Mouse (Mus musculus) MEL (cell line): Measurements from ENCODE around the gene Focad.

Source experiments
- BHLHE40 ChIP-seq: IDR thresholded peaks from 2 replicates; pipeline ENCODE4 v1.6.1; 2012; ENCODE audit warnings: low read depth, mild to moderate bottlenecking, inconsistent platforms, low read length, improper control_type of control experiment, borderline replicate concordance
- CTCF ChIP-seq, 3 experiments: IDR thresholded peaks in 2 of 3; conservative IDR thresholded peaks in 1 of 3; 2 replicates each; pipeline ENCODE4 v1.5.1; 2011 to 2012; ENCODE audit warnings: low read length in 3 of 3, low read depth in 2 of 3, mild to moderate bottlenecking in 2 of 3, improper control_type of control experiment in 1 of 3, inconsistent platforms in 1 of 3, mixed read lengths in 1 of 3, moderate library complexity in 1 of 3; ENCODE audit not compliant: control insufficient read depth in 1 of 3, insufficient read depth in 1 of 3, poor library complexity in 1 of 3, severe bottlenecking in 1 of 3
- HCFC1 ChIP-seq: IDR thresholded peaks from 2 replicates; pipeline ENCODE4 v1.6.1; 2012; ENCODE audit warnings: low read depth, mild to moderate bottlenecking, inconsistent platforms, low read length, improper control_type of control experiment, moderate library complexity
- JUND ChIP-seq: IDR thresholded peaks from 2 replicates; pipeline ENCODE4 v1.6.1; 2011; ENCODE audit warnings: low read depth, mild to moderate bottlenecking, improper control_type of control experiment, low read length
- MYC ChIP-seq: IDR thresholded peaks from 2 replicates; pipeline ENCODE4 v1.6.1; 2011; ENCODE audit warnings: low read depth, mild to moderate bottlenecking, low read length, improper control_type of control experiment, moderate library complexity
- POLR2A ChIP-seq, 2 experiments: IDR thresholded peaks; 2 replicates each; pipeline ENCODE4 v1.6.1; 2011 to 2012; ENCODE audit warnings: low read length in 2 of 2, mild to moderate bottlenecking in 2 of 2, control low read depth in 1 of 2, improper control_type of control experiment in 1 of 2, low read depth in 1 of 2, moderate library complexity in 1 of 2; ENCODE audit not compliant: control insufficient read depth in 1 of 2, insufficient read depth in 1 of 2, poor library complexity in 1 of 2
- RAD21 ChIP-seq: IDR thresholded peaks from 2 replicates; pipeline ENCODE4 v1.6.1; 2011; ENCODE audit warnings: mild to moderate bottlenecking, low read depth, low read length, improper control_type of control experiment
- SMC3 ChIP-seq: IDR thresholded peaks from 2 replicates; pipeline ENCODE4 v1.6.1; 2011; ENCODE audit warnings: low read depth, low read length, improper control_type of control experiment
- TAL1 ChIP-seq: IDR thresholded peaks from 2 replicates; pipeline ENCODE4 v1.6.1; 2012; ENCODE audit warnings: mild to moderate bottlenecking, inconsistent platforms, low read length, moderate library complexity, mixed read lengths
- ZNF384 ChIP-seq: IDR thresholded peaks from 2 replicates; pipeline ENCODE4 v1.6.1; 2012; ENCODE audit warnings: low read depth, mild to moderate bottlenecking, inconsistent platforms, low read length, improper control_type of control experiment

DNA sequence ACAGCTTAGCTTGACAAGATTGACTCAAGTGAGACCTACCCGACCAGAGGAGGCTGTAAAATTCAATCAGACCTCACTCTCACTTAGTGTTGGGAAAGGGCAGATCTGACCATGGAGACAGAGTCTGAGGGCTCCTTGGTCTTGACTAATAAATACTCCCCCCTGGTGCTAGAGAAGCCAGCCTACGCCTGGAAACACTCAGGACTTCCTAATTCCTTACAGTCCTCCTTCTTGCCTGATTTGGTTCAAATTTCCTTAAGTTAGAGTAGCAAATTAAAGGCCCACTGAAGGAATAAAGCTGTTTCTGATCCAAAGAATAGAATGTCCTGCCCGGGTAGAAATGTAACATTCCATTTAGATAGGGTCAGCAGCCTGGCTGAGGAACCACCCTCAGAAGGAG is 10.6 kb upstream of the Focad start:
- TF ChIP-seq ZNF384 (no peak), CTCF (IDR thresholded peaks at IDR 0.05 in 2 of 3, conservative IDR thresholded peaks at IDR 0.05 in 1 of 3; ENCODE audit: control insufficient read depth in 1 of 3, insufficient read depth in 1 of 3, low read depth in 2 of 3, low read length in 3 of 3, poor library complexity in 1 of 3, severe bottlenecking in 1 of 3) (no peak), RAD21 (no peak), BHLHE40 (no peak), JUND (no peak), POLR2A (IDR thresholded peaks at IDR 0.05; ENCODE audit: control insufficient read depth in 1 of 2, insufficient read depth in 1 of 2, low read depth in 1 of 2, low read length in 2 of 2, poor library complexity in 1 of 2) (no peak), SMC3 (no peak), TAL1 (no peak), MYC (no peak), HCFC1 (no peak)
